Mouse (Mus musculus): ENCODE measurements at regions not wholly inside any gene's neighbourhood (a gene's known extent, or its start where the extent isn't known, plus 50 kb on each side); places are given as distances from the start of the nearest gene placed in this dataset.

GRCm38 (mm10) chr5:26338191-26338590 is 80.7 kb downstream of the Gm7361 start:
- TF ChIP-seq CTCF (IDR thresholded peaks at IDR 0.05; ENCODE audit: insufficient read depth, low read depth, low read length): no peak
- TF ChIP-seq POLR2A (IDR thresholded peaks at IDR 0.05; ENCODE audit: insufficient read depth, low read depth, low read length): no peak
- Histone ChIP-seq H3K4me3 (ENCODE audit: insufficient read depth, low read depth, low read length) (no peak overlapping the region), H3K4me1 (ENCODE audit: control insufficient read depth, insufficient read depth, low read length) (no peaks in the 10 kb centered on the region), H3K27ac (ENCODE audit: insufficient read depth, low read depth, low read length) (no peak overlapping the region)

- 97% methylated on average over 1 of the region's 1 CpGs for whole genome bisulfite sequencing
- Histone ChIP-seq H3K4me1 (ENCODE audit: control insufficient read depth, insufficient read depth, low read length) (no peaks in the 10 kb centered on the region), H3K4me3 (ENCODE audit: insufficient read depth, low read depth, low read length) (no peak overlapping the region), H3K27ac (ENCODE audit: insufficient read depth, low read depth, low read length) (no peak overlapping the region)
- TF ChIP-seq POLR2A (IDR thresholded peaks at IDR 0.05; ENCODE audit: insufficient read depth, low read depth, low read length) (no peak), CTCF (IDR thresholded peaks at IDR 0.05; ENCODE audit: insufficient read depth, low read depth, low read length) (no peak)
Measured at GRCm38 (mm10) chr5:26339266-26339665, 81.8 kb downstream of the Gm7361 start.

GRCm38 (mm10) chr5:26355156-26355555 is 97.7 kb downstream of the Gm7361 start:
- WGBS: 93% methylated on average over 10 of the region's 10 CpGs
- Histone ChIP-seq H3K4me1 (ENCODE audit: control insufficient read depth, insufficient read depth, low read length) (no peaks in the 10 kb centered on the region), H3K27ac (ENCODE audit: insufficient read depth, low read depth, low read length) (no peak overlapping the region), H3K4me3 (ENCODE audit: insufficient read depth, low read depth, low read length) (no peak overlapping the region)
- TF ChIP-seq POLR2A (IDR thresholded peaks at IDR 0.05; ENCODE audit: insufficient read depth, low read depth, low read length) (no peak), CTCF (IDR thresholded peaks at IDR 0.05; ENCODE audit: insufficient read depth, low read depth, low read length) (no peak)

GRCm38 (mm10) chr5:26359082-26359481 is 101.6 kb downstream of the Gm7361 start:
- Histone ChIP-seq H3K27ac (ENCODE audit: insufficient read depth, low read depth, low read length) (no peak overlapping the region), H3K4me1 (ENCODE audit: control insufficient read depth, insufficient read depth, low read length) (no peaks in the 10 kb centered on the region), H3K4me3 (ENCODE audit: insufficient read depth, low read depth, low read length) (no peak overlapping the region)
- 64% methylated on average over 3 of the region's 3 CpGs for WGBS
- TF ChIP-seq CTCF (IDR thresholded peaks at IDR 0.05; ENCODE audit: insufficient read depth, low read depth, low read length): no peak
- no peak for TF ChIP-seq POLR2A (IDR thresholded peaks at IDR 0.05; ENCODE audit: insufficient read depth, low read depth, low read length)

- 40% methylated on average over 10 of the region's 10 CpGs for WGBS
- no peaks in the 10 kb centered on the region; the same call in 1 of the 2 replicates for H3K4me1 ChIP-seq (ENCODE audit: control insufficient read depth, insufficient read depth, low read length)
- TF ChIP-seq POLR2A (IDR thresholded peaks at IDR 0.05; ENCODE audit: insufficient read depth, low read depth, low read length): no peak
- TF ChIP-seq CTCF (IDR thresholded peaks at IDR 0.05; ENCODE audit: insufficient read depth, low read depth, low read length): no peak
- H3K27ac ChIP-seq (ENCODE audit: insufficient read depth, low read depth, low read length): no peak overlapping the region
- H3K4me3 ChIP-seq (ENCODE audit: insufficient read depth, low read depth, low read length): no peak overlapping the region
Measured at GRCm38 (mm10) chr5:26374175-26374984, 116.9 kb downstream of the Gm7361 start.

- 88% methylated on average over 2 of the region's 2 CpGs for WGBS
- H3K4me3 ChIP-seq (ENCODE audit: insufficient read depth, low read depth, low read length): no peak overlapping the region
- TF ChIP-seq CTCF (IDR thresholded peaks at IDR 0.05; ENCODE audit: insufficient read depth, low read depth, low read length) (no peak), POLR2A (IDR thresholded peaks at IDR 0.05; ENCODE audit: insufficient read depth, low read depth, low read length) (no peak)
- no peak overlapping the region for H3K27ac ChIP-seq (ENCODE audit: insufficient read depth, low read depth, low read length)
- H3K4me1 ChIP-seq (ENCODE audit: control insufficient read depth, insufficient read depth, low read length): no peaks in the 10 kb centered on the region
Measured at GRCm38 (mm10) chr5:26407088-26407672, 149.7 kb downstream of the Gm7361 start.

- Histone ChIP-seq H3K27ac (ENCODE audit: insufficient read depth, low read depth, low read length) (no peak overlapping the region), H3K4me3 (ENCODE audit: insufficient read depth, low read depth, low read length) (no peak overlapping the region), H3K4me1 (ENCODE audit: control insufficient read depth, insufficient read depth, low read length) (no peaks in the 10 kb centered on the region)
- WGBS: 23% methylated on average over 1 of the region's 1 CpGs
- no peak for TF ChIP-seq CTCF (IDR thresholded peaks at IDR 0.05; ENCODE audit: insufficient read depth, low read depth, low read length)
- TF ChIP-seq POLR2A (IDR thresholded peaks at IDR 0.05; ENCODE audit: insufficient read depth, low read depth, low read length): no peak
Measured at GRCm38 (mm10) chr5:26413185-26413584, 155.7 kb downstream of the Gm7361 start.

GRCm38 (mm10) chr5:26444331-26445200 is 187.1 kb downstream of the Gm7361 start:
- TF ChIP-seq POLR2A (IDR thresholded peaks at IDR 0.05; ENCODE audit: insufficient read depth, low read depth, low read length): no peak
- no peak for TF ChIP-seq CTCF (IDR thresholded peaks at IDR 0.05; ENCODE audit: insufficient read depth, low read depth, low read length)
- 80% methylated on average over 4 of the region's 4 CpGs for WGBS
- Histone ChIP-seq H3K4me3 (ENCODE audit: insufficient read depth, low read depth, low read length) (no peak overlapping the region), H3K27ac (ENCODE audit: insufficient read depth, low read depth, low read length) (no peak overlapping the region), H3K4me1 (ENCODE audit: control insufficient read depth, insufficient read depth, low read length) (peaks cover 4% of the 10 kb centered on the region)

- TF ChIP-seq CTCF (IDR thresholded peaks at IDR 0.05; ENCODE audit: insufficient read depth, low read depth, low read length): no peak
- TF ChIP-seq POLR2A (IDR thresholded peaks at IDR 0.05; ENCODE audit: insufficient read depth, low read depth, low read length): no peak
- 76% methylated on average over 1 of the region's 1 CpGs for WGBS
Measured at GRCm38 (mm10) chr5:26451306-26451705, 193.8 kb downstream of the Gm7361 start.

More at GRCm38 (mm10) chr5:26451306-26451705, 193.8 kb downstream of the Gm7361 start:
- H3K4me1 ChIP-seq (ENCODE audit: control insufficient read depth, insufficient read depth, low read length): no peaks in the 10 kb centered on the region
- no peak overlapping the region for H3K4me3 ChIP-seq (ENCODE audit: insufficient read depth, low read depth, low read length)
- H3K27ac ChIP-seq (ENCODE audit: insufficient read depth, low read depth, low read length): no peak overlapping the region

All from olfactory bulb, adult 2 months (tissue).